Mouse (Mus musculus): ENCODE results near the gene Nat8.
"Not testable (repeated sequence)": the region's sequence is repeated elsewhere in the genome, so short reads cannot be mapped to it uniquely, and the experiment has no call there.

Gene Nat8

DNA sequence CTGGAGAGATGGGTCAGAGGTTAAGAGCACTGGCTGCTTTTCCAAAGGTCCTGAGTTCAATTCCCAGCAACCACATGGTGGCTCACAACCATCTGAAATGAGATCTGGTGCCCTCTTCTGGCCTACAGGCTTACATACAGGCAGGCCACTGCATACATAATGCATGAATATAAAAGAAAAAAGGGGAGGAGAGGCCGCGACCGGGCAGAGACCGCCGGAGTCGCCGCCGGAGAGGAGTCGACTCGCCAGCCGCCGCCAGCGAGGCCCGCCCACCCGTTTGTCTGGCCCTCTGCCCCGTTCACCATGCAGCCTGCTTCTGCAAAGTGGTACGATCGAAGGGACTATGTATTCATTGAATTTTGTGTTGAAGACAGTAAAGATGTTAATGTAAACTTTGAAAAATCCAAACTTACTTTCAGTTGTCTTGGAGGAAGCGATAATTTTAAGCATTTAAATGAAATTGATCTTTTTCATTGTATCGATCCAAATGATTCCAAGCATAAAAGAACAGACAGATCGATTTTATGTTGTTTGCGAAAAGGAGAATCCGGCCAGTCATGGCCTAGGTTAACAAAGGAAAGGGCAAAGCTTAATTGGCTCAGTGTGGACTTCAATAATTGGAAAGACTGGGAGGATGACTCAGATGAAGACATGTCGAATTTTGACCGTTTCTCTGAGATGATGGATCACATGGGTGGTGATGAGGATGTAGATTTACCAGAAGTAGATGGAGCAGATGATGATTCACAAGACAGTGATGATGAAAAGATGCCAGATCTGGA lies 12.0 kb upstream of the Nat8 start:
- POLR2A ChIA-PET, CTCF ChIA-PET: not testable (repeated sequence)

DNA sequence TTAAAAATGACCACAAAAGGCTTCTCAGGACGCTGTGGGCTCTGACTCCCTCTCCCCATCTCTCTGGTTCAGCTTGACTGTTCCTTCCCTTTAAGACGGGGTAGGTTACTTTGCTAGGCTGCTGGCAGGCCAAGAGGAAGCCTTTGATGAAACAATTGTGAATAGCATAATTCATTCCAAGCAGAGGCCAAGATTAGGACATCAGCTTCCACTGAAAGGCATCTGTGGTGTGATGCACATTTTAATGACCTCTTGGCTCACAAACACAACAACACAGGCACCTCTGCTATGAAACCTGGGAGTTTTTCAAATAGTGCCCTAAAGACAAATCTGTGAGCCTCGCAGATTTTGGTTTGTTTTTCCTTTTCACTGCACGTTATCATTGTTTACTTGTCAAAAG lies 8.1 kb upstream of the Nat8 start:
- ChIA-PET CTCF (interaction anchor here in 1 of 4 experiments (1.6 kb wide), 1 partner anchor 9 kb away, joined by 5 read pairs; no protein-coding TSS in a partner anchor), POLR2A (interaction anchor here in 1 of 4 experiments (0.6 kb wide), 1 partner anchor 204 kb away, joined by 8 read pairs; no protein-coding TSS in a partner anchor)

DNA sequence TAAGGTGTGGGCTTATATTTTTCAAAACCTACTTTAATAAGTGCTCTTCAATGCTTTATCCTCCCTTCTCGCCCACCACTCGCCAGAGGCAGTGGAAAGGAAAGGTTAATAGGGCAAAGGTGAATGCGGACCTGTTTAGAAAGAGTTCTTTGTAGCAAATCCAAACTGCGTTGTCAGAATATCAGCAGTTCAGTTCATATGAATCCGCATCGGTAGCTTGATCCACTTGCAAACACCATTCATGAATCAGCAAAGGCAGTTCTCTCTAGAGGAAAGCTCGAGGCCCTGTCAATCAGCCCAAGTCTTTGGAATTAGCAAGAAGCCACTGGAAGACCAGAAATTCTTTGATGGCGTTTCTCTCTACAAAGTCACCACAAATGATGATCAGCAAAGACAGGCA lies 6.8 kb upstream of the Nat8 start:
- ChIA-PET CTCF (interaction anchor here in 1 of 4 experiments (1.6 kb wide), 1 partner anchor 10 kb away, joined by 5 read pairs; no protein-coding TSS in a partner anchor), POLR2A (no interaction called here)

DNA sequence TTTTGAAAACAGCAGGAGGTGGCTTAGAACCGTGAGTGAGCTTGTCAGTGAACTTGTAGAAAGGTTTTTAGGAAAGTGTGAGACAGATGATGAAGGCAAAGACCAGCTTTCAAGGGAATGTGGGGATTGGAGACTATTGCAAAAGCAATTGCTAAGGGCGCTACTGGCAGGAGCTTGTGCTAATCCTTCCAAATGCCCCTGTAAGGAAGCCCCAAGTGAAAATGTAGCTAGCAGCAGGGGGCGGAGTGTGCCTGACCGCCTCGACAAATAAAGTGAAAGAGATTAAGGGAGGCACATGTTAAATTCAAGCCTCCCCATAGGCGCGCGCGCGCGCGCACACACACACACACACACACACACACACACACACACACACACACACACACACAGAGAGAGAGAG lies 5.4 kb upstream of the Nat8 start:
- ChIA-PET POLR2A (interaction anchor here in 1 of 4 experiments (1.1 kb wide), 1 partner anchor 78 kb away, joined by 3 read pairs; the partner anchor contains the start of gene Nat8f1), CTCF (interaction anchor here in 3 of 4 experiments (0.7 to 1.1 kb wide), 6 partner anchors 9 to 167 kb away, joined by 3 to 7 read pairs (median 4); no protein-coding TSS in a partner anchor)

DNA sequence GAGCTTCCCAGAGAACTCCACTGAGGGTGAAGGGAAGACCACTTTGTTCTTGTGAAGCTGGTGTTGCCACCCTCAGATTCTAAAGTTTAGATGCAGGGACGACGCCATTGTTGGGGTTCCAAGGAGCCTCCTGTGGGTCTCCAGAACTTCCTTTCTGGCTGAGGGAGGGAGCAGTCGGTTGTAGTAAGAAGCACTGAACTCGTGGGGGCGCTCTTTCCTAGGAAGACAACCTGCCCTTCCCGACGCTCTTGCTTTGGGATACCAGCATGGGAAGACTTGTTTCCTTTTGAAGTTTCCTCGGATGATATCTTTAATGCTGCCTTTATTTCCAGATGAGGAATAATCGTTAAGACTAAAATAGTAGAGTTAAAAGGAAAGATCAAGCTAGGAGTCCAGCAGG lies 4.9 kb upstream of the Nat8 start:
- POLR2A ChIA-PET, result not testable (repeated sequence)
- CTCF ChIA-PET, result interaction anchor here in 3 of 4 experiments (0.7 to 1.1 kb wide), 6 partner anchors 10 to 167 kb away, joined by 3 to 7 read pairs (median 4); no protein-coding TSS in a partner anchor

DNA sequence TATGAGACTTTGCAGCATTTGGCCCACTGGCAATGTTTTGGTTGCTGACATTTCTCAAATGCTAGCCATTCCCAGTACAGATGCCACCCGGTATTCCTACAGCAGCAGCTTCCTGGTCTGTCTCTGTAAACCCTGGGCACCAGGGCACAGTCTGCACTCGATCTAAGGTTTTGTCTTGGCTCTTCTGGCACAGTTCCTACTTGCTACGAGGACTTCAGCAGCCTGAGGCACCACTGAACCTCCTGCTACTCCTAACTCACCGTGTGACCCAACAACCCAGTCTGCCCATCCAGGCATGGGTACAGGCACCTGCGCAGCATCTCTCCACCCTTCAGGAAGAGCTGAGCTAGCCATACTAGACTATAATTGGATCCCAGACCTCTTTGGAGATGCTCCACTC lies 4.2 kb upstream of the Nat8 start:
- CTCF ChIA-PET, result not testable (repeated sequence)
- POLR2A ChIA-PET, result interaction anchor here in 1 of 4 experiments (0.6 kb wide), 1 partner anchor 12 kb away, joined by 3 read pairs; no protein-coding TSS in a partner anchor

DNA sequence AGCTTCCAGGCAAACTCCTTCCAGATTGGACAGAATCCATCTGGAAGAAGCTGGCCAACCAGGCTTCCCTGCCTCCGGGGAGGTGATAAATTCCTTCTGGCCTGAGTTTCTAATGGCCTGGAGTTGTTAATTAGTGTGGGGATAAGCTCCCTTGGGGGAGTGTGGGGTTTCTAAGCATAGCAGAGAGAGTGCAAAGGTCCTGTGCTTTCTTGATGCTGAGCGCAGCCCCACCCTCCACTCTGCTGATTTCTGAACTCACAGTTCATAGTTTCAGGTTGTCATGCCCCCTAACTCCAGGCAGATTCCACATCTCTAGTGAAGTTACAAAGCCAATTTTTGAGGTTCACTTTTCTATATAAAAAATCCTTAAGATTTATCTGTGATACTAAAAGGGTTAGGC lies 3.2 kb upstream of the Nat8 start:
- POLR2A ChIA-PET, result interaction anchor here in 2 of 4 experiments (0.6 to 1.0 kb wide), 2 partner anchors 13 to 14 kb away, joined by 3 read pairs; no protein-coding TSS in a partner anchor
- CTCF ChIA-PET, result interaction anchor here in 1 of 4 experiments (0.6 kb wide), 1 partner anchor 524 kb away, joined by 3 read pairs; no protein-coding TSS in a partner anchor

DNA sequence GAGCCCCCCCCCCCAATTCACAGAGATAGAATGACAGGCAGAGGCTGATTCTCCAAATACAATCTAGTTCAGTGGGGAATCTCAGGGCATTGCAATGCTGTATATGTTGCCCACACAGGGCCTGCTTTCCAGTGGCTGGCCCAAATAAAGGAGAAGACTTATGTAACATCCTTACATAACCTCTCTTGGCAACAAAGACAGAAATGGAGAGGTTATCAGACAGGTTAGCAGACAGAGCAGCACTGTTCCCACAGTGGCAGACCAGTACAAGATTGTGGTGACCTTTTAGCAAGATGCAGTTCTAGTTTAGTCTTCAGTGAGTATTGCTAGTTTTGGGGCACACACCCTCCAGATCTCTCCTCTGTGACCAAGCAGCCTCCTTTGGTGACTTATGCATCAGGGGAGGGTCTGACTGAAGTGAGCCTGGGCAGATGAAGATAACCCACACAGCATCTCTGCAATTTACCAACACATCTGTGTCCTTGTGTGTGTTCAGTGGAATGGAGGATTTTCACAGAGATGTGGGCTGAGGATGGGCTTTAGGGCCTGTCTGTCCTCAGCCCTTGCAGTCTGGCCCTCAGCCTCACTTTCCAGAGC lies 2.7 kb upstream of the Nat8 start:
- CTCF ChIA-PET, result not testable (repeated sequence)

DNA sequence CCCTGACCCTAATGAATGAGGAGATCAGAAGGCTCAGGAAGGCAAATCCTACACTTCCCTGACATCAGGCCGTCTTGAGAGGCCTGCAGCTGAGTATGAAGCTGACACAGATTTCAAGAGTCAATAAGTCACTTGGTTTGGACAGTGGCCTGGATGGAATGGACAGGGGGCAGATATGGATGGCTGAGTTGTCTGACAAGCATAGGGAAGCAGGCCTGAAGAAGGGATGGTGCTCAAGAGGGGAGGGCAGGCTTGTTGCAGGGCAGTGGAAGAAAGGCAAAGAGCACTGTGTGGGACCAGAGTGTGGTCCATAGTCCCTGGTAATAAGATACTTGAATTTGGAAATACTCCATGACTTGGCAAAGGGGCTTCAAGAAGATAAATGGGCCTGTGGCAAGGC lies 2.4 kb downstream of the Nat8 start:
- CTCF ChIA-PET, result no interaction called here

More for the DNA sequence above, 2.7 kb upstream of the Nat8 start:
- POLR2A ChIA-PET, result interaction anchor here in 1 of 4 experiments (1.0 kb wide), 1 partner anchor 15 kb away, joined by 3 read pairs; no protein-coding TSS in a partner anchor

DNA sequence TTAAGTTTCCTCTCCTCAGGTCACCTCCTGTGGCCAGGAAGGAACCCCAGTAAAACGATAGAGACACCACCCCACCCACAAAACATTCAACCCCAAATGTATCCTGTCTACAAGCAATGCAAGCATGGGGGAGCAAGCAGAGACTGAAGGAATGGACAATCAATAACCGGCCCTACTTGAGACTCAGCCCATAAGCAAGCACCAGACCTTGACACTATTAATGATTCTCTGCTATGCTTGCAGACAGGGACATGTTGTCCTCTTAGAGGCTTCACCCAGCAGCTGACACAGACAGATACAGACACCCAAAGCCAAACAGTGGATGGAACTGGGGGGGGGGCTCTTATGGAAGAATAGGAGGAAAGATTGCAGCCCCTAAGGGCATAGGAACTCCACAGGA lies 6.0 kb downstream of the Nat8 start:
- POLR2A ChIA-PET, result no interaction called here
- CTCF ChIA-PET, result no interaction called here

More for the DNA sequence above, 2.4 kb downstream of the Nat8 start:
- POLR2A ChIA-PET, result no interaction called here

DNA sequence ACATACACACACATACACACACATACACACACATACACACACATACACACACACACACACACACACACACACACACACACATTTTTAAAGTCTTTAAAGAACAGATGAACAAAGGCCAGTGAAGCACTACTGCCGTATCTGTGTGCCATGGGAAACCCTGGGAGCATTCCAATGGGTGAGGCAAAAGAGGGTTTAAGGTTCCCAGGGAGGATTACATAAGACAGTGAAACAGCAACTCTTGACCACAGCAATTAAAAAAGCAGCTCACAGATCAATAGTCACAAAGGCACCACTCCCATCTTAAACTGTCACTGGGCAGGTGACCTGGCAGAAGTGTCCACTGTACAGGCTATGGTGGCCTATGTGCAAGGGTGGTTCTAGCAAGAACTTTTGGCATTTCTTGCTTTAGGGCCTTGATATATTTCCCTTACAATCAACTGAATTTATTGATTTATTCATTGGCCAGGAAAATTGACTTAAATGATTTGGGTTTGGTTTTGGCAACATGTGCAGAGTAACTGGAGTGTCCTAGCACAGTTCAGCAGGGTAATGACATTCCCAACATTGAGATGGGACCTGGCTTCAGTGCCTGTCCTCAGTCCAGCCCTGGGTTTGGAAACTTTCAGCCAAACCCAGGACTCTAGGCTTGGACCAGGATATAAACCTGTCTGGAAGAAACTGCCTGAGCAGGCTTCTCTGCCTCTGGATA lies 8.3 kb downstream of the Nat8 start:
- CTCF ChIA-PET, result no interaction called here
- POLR2A ChIA-PET, result no interaction called here

DNA sequence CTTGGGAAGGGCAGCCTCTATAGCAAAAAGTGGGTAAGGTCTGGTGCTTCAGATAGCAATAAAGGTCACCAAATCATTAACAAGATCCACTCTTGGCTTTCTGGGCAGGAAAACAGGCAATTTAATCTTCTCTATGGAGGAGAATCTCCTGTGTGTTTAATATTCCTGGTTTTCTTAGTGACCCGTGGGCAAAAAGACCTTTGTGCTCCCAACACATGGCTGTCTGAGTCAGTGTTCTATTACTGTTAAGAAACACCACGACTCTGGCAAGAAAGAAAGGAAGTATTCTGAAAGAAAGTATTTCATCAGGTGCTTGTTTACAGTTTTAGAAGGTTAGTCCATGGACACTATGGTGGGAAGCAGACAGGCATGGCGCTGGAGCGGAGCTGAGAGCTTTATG lies 9.6 kb downstream of the Nat8 start:
- ChIA-PET CTCF (no interaction called here), POLR2A (no interaction called here)

DNA sequence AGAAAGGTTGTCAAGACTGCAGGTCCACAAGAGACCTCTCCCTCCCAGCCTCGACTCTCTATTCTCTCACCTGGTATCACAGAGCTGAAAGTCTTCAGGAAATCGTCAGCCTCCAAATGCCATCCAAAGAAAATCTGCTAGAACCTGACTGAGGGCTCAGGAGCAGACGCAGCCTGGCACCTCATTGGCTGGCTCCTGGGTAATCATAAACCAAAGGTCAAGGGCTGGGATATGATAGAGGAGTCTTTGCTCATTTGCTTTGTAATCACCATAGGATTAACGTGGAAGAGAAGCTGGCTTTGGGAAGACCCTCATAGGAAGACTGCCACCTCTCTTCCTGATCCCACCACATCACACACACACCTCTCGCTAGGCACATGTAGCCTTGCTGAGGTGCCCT lies 11.0 kb downstream of the Nat8 start, which contains the start of the genes Nat8f6 and Nat8f5:
Nat8f6 (minus strand) TSS at position 118 of the 400 bp plus-strand sequence.
Nat8f5 (minus strand) TSS at position 136 of the 400 bp plus-strand sequence.
- ChIA-PET POLR2A (no interaction called here), CTCF (no interaction called here)

DNA sequence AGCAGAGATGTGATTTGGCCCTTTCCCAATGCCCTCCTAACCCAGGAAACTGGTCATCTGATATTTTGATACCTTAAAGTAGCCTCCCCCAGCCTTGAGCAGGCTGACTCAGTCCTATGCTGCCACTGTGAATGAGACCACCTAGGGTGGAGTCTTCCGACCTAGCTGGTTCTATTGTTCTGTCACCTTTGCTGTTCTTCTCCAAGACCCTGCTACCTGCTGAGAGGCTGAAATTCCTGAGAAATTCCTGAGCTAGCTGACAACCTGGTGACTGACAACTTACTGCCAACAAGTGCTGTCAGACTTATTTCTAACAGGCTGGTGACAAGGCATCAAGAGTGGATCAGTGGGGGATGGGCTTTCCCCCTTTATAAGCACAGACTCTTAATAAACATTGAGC lies 13.5 kb downstream of the Nat8 start:
- CTCF ChIA-PET, result no interaction called here
- POLR2A ChIA-PET, result no interaction called here

DNA sequence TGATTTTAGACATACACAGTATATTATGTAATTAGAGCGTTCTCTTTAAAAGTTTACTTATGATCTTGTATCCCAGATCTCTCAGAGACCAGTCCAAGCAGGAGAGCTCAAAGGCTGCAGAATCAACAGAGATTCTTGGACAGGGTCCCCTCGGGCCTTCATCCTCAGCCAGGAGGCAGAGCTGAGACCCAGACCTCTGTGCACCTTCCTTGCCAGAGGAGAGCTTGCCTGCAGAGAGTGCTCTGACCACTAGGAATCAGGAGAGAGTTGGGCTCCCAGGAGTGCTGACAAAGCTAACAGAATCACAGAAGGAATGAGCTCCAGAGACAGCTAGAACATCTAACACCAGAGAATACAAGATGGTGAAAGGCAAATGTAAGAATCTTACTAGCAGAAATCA lies 18.5 kb downstream of the Nat8 start:
- ChIA-PET CTCF (interaction anchor here in 1 of 4 experiments (0.6 kb wide), 1 partner anchor 1523 kb away, joined by 3 read pairs; no protein-coding TSS in a partner anchor), POLR2A (no interaction called here)

DNA sequence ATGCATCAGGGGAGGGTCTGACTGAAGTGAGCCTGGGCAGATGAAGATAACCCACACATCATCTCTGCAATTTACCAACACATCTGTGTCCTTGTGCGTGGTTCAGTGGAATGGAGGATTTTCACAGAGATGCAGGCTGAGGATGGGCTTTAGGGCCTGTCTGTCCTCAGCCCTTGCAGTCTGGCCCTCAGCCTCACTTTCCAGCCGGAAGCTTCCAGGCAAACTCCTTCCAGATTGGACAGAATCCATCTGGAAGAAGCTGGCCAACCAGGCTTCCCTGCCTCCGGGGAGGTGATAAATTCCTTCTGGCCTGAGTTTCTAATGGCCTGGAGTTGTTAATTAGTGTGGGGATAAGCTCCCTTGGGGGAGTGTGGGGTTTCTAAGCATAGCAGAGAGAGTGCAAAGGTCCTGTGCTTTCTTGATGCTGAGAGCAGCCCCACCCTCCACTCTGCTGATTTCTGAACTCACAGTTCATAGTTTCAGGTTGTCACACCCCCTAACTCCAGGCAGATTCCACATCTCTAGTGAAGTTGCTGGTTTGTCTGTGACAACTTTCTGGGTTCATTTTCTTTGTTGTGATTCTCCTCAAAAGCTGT lies 20.8 kb downstream of the Nat8 start:
- CTCF ChIA-PET, POLR2A ChIA-PET: not testable (repeated sequence)

DNA sequence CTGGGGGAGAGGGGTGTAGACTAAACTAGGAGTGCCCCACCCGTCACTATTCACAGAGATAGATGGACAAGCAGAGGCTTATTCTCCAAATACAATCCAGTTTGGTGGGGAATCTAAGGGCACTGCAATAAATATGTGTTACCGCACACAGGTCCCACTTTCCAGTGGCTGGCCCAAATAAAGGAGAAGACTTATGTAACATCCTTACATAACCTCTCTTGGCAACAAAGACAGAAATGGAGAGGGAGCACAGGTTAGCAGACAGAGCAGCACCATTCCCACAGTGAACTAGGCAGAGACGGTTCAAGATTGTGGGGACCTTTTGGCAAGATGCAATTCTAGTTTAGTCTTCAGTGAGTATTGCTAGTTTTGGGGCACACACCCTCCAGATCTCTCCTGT lies 21.4 kb downstream of the Nat8 start:
- CTCF ChIA-PET, POLR2A ChIA-PET: not testable (repeated sequence)

DNA sequence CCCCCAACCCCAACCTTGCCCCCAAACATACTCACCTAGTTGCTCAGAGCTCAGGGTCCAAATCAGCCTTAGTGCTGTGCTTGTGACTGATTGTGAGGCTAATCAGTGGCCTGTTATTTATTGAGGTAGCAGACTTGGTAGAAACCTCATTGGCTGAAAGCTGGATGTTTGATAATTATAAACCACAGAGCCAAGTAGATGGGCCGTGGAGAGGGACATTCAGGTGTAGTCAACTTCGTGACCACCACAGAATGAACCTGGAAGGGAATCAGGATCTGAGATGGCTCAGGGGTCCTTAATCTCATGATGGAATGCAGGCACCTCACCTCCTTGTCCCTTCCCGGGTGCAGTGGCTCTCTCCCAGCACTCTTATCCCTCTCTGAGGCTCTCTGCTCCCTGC lies 22.1 kb downstream of the Nat8 start:
- CTCF ChIA-PET, POLR2A ChIA-PET: not testable (repeated sequence)

DNA sequence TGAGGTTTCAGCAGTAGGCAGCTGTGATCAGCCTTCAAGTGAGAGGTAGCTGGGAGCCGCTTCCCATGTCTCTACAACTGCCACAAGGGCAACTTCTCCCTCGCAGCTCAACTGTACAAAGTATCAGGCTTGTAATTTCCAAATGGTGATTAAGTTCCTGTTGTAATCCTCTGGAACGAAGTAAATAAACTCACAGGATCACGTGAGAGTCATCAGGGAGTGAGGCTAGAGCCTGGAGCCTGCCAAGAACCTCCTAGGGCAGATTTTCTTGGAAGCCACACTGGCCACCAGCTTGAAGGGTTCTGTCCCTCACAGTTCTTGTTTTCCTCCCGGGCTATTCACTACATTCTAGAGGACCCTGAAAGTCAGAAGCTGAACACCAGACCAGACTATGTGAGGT lies 28.7 kb downstream of the Nat8 start:
- CTCF ChIA-PET, result not testable (repeated sequence)
- POLR2A ChIA-PET, result interaction anchor here in 1 of 4 experiments (0.7 kb wide), 1 partner anchor 390 kb away, joined by 3 read pairs; no protein-coding TSS in a partner anchor

Measured in embryonic stem cell, embryonic (primary cell).